Mouse (Mus musculus) Patski (cell line): ENCODE measurements around the gene Uox. TPM values are rescaled to one million over a fixed set of nuclear protein-coding genes. Genes with fewer than 3 reads are reported as not detected.

Experiments
- ATAC-seq: fragments of 100-300 bp; one replicate; pipeline ENCODE4 v1.8.0; 2021
- CTCF ChIA-PET: fragments of 350-600 bp; sonication (Branson Sonifier 250); formaldehyde crosslinking; loops from one replicate; lab custom pipeline; 2022; ENCODE audit warnings: inconsistent platforms; lab: Charles Lee
- POLR2A ChIA-PET: fragments of 350-600 bp; sonication (Branson Sonifier 250); formaldehyde crosslinking; loops from one replicate; lab custom pipeline; 2022; ENCODE audit warnings: antibody characterized with exemption, inconsistent platforms; lab: Charles Lee
- DNase-seq: peaks from one replicate; pipeline ENCODE4 v3.0.0-alpha.2; 2011; ENCODE audit warnings: low read depth, low spot score
- H3K27me3 ChIP-seq: fragments of 371-371 bp; one replicate; pipeline ENCODE4 v1.5.1; 2021
- CTCF ChIP-seq: fragments of 100-300 bp; IDR thresholded peaks from one replicate; pipeline ENCODE4 v1.5.1; 2021
- in situ Hi-C: fragments of 300-500 bp; cut with MboI; formaldehyde crosslinking; loops from 3 replicates; pipeline ENCODE4 v1.11.1; 2018; ENCODE audit warnings: low pct_unique_long_range_greater_than_20kb, mixed read lengths
- polyA plus RNA-seq: library from polyadenylated mRNA; unstranded; gene quantifications from one replicate; pipeline ENCODE4 v1.2.3, GENCODE M21; 2021

The Uox gene
- 2.9 TPM for polyA plus RNA-seq

- ChIA-PET POLR2A (no interaction called here), CTCF (interaction anchor here (1.2 kb wide), 2 partner anchors 16 to 183 kb away, joined by 3 read pairs; no protein-coding TSS in a partner anchor)
- TF ChIP-seq CTCF = no peak
- DNase-seq (no peak), ATAC-seq (no peak)
- in situ Hi-C loops = loop anchor here (25.0 kb wide), 1 partner anchor 167 kb away; no protein-coding TSS in a partner anchor
- no peaks in the 10 kb centered on the region for H3K27me3 ChIP-seq
Observed at GRCm38 (mm10) chr3:146570148-146570782, at the start of gene Uox. Gene Uox, plus strand, starts transcription at chr3:146570426.

- CTCF ChIA-PET = interaction anchor here (1.7 to 2.3 kb wide), 2 partner anchors 28 to 47 kb away, joined by 4 to 7 read pairs; no protein-coding TSS in a partner anchor
- ATAC-seq = peak; percentile 90
- in situ Hi-C loops = no loop called here
- POLR2A ChIA-PET = interaction anchor here (1.3 to 1.9 kb wide), 2 partner anchors 9 to 21 kb away, joined by 3 to 10 read pairs; partner anchors contain the start of genes Gng5 and Spata1
- DNase-seq = peak; percentile 82
- no peak for TF ChIP-seq CTCF
- no peaks in the 10 kb centered on the region for H3K27me3 ChIP-seq
Observed at GRCm38 (mm10) chr3:146520798-146521651, 49.2 kb upstream of the Uox start, which contains the start of gene Rpf1. Gene Rpf1, minus strand, starts transcription at chr3:146521429.

- in situ Hi-C loops = no loop called here
- no peak for TF ChIP-seq CTCF
- H3K27me3 ChIP-seq = no peaks in the 10 kb centered on the region
- ChIA-PET CTCF (interaction anchor here (1.7 kb wide), 1 partner anchor 46 kb away, joined by 4 read pairs; no protein-coding TSS in a partner anchor), POLR2A (interaction anchor here (1.3 to 1.9 kb wide), 2 partner anchors 9 to 21 kb away, joined by 3 to 10 read pairs; partner anchors contain the start of genes Gng5 and Spata1)
- no peak for DNase-seq
- ATAC-seq = no peak
Observed at GRCm38 (mm10) chr3:146521652-146522020, 48.6 kb upstream of the Uox start.

GRCm38 (mm10) chr3:146528335-146528734 lies 41.9 kb upstream of the Uox start:
- H3K27me3 ChIP-seq = no peaks in the 10 kb centered on the region
- DNase-seq = no peak
- in situ Hi-C loops = no loop called here
- ATAC-seq = no peak
- TF ChIP-seq CTCF = no peak
- ChIA-PET CTCF (interaction anchor here (1.2 to 1.4 kb wide), 2 partner anchors 44 to 94 kb away, joined by 3 read pairs; no protein-coding TSS in a partner anchor), POLR2A (interaction anchor here (0.7 kb wide), 1 partner anchor 299 kb away, joined by 5 read pairs; no protein-coding TSS in a partner anchor)

- ChIA-PET CTCF (interaction anchor here (0.6 to 2.2 kb wide), 3 partner anchors 10 to 148 kb away, joined by 3 to 5 read pairs (median 4); no protein-coding TSS in a partner anchor), POLR2A (no interaction called here)
- TF ChIP-seq CTCF = no peak
- DNase-seq = no peak
- no peak for ATAC-seq
- in situ Hi-C loops = no loop called here
- no peaks in the 10 kb centered on the region for H3K27me3 ChIP-seq
Observed at GRCm38 (mm10) chr3:146534986-146535385, 35.2 kb upstream of the Uox start.

- CTCF ChIA-PET = interaction anchor here (0.7 to 2.4 kb wide), 8 partner anchors 10 to 374 kb away, joined by 3 to 8 read pairs (median 3); no protein-coding TSS in a partner anchor
- DNase-seq = peak; percentile 65
- in situ Hi-C loops = no loop called here
Observed at GRCm38 (mm10) chr3:146540521-146541273, 29.5 kb upstream of the Uox start.

GRCm38 (mm10) chr3:146543632-146544031 lies 26.6 kb upstream of the Uox start:
- no peak for TF ChIP-seq CTCF
- ATAC-seq (no peak), DNase-seq (no peak)
- ChIA-PET CTCF (interaction anchor here (1.1 to 2.4 kb wide), 3 partner anchors 11 to 15 kb away, joined by 4 to 8 read pairs (median 6); no protein-coding TSS in a partner anchor), POLR2A (no interaction called here)
- in situ Hi-C loops = no loop called here
- H3K27me3 ChIP-seq = no peaks in the 10 kb centered on the region

More at GRCm38 (mm10) chr3:146540521-146541273, 29.5 kb upstream of the Uox start:
- ATAC-seq = peak; percentile 90
- POLR2A ChIA-PET = interaction anchor here (0.6 kb wide), 1 partner anchor 891 kb away, joined by 4 read pairs; the partner anchor contains the start of gene Ccn1
- no peaks in the 10 kb centered on the region for H3K27me3 ChIP-seq
- no peak for TF ChIP-seq CTCF

- in situ Hi-C loops = loop anchor here (25.0 kb wide), 1 partner anchor 182 kb away; no protein-coding TSS in a partner anchor
- H3K27me3 ChIP-seq = no peaks in the 10 kb centered on the region
- CTCF ChIA-PET = interaction anchor here (1.3 kb wide), 1 partner anchor 31 kb away, joined by 5 read pairs; no protein-coding TSS in a partner anchor
- no peak for TF ChIP-seq CTCF
- ATAC-seq (no peak), DNase-seq (no peak)
- POLR2A ChIA-PET = interaction anchor here (0.7 kb wide), 1 partner anchor 13 kb away, joined by 4 read pairs; no protein-coding TSS in a partner anchor
Observed at GRCm38 (mm10) chr3:146554816-146555215, 15.4 kb upstream of the Uox start.

- in situ Hi-C loops = loop anchor here (25.0 kb wide), 1 partner anchor 181 kb away; no protein-coding TSS in a partner anchor
- no peaks in the 10 kb centered on the region for H3K27me3 ChIP-seq
- no peak for ATAC-seq
- ChIA-PET CTCF (no interaction called here), POLR2A (no interaction called here)
- DNase-seq = no peak
- peak; percentile 17 for TF ChIP-seq CTCF
Observed at GRCm38 (mm10) chr3:146556567-146556966, 13.7 kb upstream of the Uox start.
